Mouse (Mus musculus): ENCODE data around the gene A630023A22Rik. TPM values are rescaled to one million over a fixed set of nuclear protein-coding genes. Genes with fewer than 3 reads are reported as not detected.

A630023A22Rik gene
- polyA plus RNA-seq, 1 experiment from 2014 or later, result not detected

DNA sequence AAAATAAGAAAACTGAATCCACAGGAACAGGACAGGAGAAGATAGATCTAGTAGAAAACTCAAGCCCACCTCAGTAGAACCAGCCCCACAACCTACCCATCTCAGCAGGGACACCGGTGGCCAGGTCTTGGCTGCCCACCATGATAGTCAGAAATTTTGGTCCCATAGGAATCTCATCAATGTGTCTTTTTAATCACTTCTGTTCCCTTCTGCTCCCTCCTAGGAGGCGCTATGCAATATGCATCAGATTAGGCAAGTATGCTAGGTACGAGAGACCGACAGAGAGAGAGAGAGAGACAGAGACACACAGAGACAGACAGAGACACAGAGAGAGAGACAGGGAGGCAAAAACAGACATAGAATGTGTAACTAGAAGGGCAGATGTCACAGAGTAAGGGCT lies 19.1 kb upstream of the A630023A22Rik start:
- H3K9ac ChIP-seq (ENCODE audit: low read length), result no peak overlapping the region
- no peaks in the 10 kb centered on the region for H3K27me3 ChIP-seq (ENCODE audit: control insufficient read depth, insufficient read depth, low read length)
- no peak overlapping the region for H3K27ac ChIP-seq (replicated peaks in 1 of 2; ENCODE audit: control insufficient read depth in 1 of 2, insufficient read depth in 1 of 2, low read depth in 2 of 2, low read length in 2 of 2)
- H3K4me3 ChIP-seq (ENCODE audit: control insufficient read depth in 1 of 2, insufficient read depth in 1 of 2, low read depth in 1 of 2, low read length in 2 of 2), result no peak overlapping the region
- WGBS, result 87% methylated on average over 4 of the region's 4 CpGs
- H3K9me3 ChIP-seq (ENCODE audit: control insufficient read depth, low read length), result no peaks in the 10 kb centered on the region
- no peak for ATAC-seq (ENCODE audit: insufficient number of reproducible peaks, insufficient read depth, low FRiP score, low read depth)
- peaks cover 23% of the 10 kb centered on the region in 2 experiments for H3K4me1 ChIP-seq (ENCODE audit: control insufficient read depth in 2 of 2, insufficient read depth in 2 of 2, low read length in 2 of 2)
- no peaks in the 10 kb centered on the region for H3K36me3 ChIP-seq (ENCODE audit: control insufficient read depth, insufficient read depth, low read length)
- H3K4me2 ChIP-seq (ENCODE audit: low read length), result no peak overlapping the region

DNA sequence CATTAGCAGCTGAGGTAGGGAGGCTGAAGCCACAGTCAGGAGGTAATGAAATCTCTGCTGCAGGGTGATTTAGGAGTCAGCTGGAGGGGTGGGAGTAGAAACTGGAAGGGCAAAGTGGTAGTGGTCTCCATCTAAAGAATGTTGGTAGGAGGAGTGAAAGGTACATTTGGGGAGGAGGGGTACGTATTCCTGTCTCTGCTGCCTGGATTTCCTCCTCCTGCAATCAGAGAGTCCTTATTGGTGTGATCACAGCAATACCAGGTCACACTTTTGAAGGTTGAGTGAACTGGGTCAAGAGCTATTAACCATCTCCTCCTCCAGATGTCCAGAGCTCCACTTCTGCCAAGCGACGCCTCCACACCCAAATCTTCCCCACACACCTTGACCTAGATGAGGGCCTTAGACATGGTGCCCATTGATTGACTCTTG lies 18.4 kb upstream of the A630023A22Rik start:
- H3K27me3 ChIP-seq (ENCODE audit: control insufficient read depth, insufficient read depth, low read length), result no peaks in the 10 kb centered on the region
- ATAC-seq (ENCODE audit: insufficient number of reproducible peaks, insufficient read depth, low FRiP score, low read depth), result no peak
- WGBS, result 93% methylated on average over 3 of the region's 3 CpGs
- no peaks in the 10 kb centered on the region for H3K36me3 ChIP-seq (ENCODE audit: control insufficient read depth, insufficient read depth, low read length)
- H3K9ac ChIP-seq (ENCODE audit: low read length), result no peak overlapping the region
- no peak overlapping the region for H3K27ac ChIP-seq (replicated peaks in 1 of 2; ENCODE audit: control insufficient read depth in 1 of 2, insufficient read depth in 1 of 2, low read depth in 2 of 2, low read length in 2 of 2)
- no peak overlapping the region for H3K4me2 ChIP-seq (ENCODE audit: low read length)
- H3K4me1 ChIP-seq (ENCODE audit: control insufficient read depth in 2 of 2, insufficient read depth in 2 of 2, low read length in 2 of 2), result peaks cover 23% of the 10 kb centered on the region in 2 experiments
- H3K4me3 ChIP-seq (ENCODE audit: control insufficient read depth in 1 of 2, insufficient read depth in 1 of 2, low read depth in 1 of 2, low read length in 2 of 2), result no peak overlapping the region
- no peaks in the 10 kb centered on the region for H3K9me3 ChIP-seq (ENCODE audit: control insufficient read depth, low read length)

DNA sequence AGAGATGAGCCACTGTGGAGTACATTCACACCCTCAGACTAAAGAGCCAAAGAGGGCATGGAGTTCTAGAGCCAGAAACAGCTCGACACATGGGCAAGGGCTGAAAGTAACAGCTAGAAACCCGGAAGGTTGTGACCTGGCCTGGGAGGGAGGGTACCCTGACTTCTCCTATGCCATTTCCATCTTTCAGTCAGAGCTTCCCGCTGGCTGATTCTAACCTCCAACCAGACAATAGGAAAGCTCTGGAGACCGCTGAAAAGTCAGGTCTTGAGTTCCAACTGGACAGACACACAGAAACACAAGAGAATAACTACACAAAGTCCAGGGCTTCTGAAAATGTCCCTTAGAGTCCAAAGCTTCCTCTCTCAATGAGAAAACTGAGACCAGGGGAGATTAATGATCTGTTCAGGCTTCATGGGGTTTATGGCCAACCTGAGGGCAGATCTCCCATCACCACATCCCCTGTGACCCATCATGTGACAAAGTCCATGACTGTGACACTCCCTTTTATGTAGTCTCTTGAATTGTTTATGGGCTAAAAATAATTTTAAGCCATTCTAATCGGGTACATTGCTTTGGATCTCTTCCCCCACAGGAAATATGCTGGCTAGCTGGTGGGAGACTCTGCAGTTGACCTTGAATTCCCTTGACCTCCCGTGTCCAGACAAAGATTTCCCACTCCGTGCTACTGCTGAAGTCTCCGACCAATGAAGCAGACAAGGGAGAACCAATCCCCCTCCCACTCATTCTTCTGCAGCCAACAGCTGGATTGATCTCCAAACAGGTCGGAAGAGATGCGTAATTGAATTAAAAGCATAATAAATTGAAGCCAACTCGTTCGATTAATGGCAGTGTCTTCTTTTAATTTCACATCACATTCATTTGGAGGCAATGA lies 17.7 kb upstream of the A630023A22Rik start:
- no peaks in the 10 kb centered on the region for H3K9me3 ChIP-seq (ENCODE audit: control insufficient read depth, low read length)
- WGBS, result 60% methylated on average over 12 of the region's 12 CpGs
- no peak overlapping the region for H3K27ac ChIP-seq (replicated peaks in 1 of 2; ENCODE audit: control insufficient read depth in 1 of 2, insufficient read depth in 1 of 2, low read depth in 2 of 2, low read length in 2 of 2)
- H3K4me2 ChIP-seq (ENCODE audit: low read length), result no peak overlapping the region
- no peaks in the 10 kb centered on the region for H3K36me3 ChIP-seq (ENCODE audit: control insufficient read depth, insufficient read depth, low read length)
- no peaks in the 10 kb centered on the region for H3K27me3 ChIP-seq (ENCODE audit: control insufficient read depth, insufficient read depth, low read length)
- no peak for ATAC-seq (ENCODE audit: insufficient number of reproducible peaks, insufficient read depth, low FRiP score, low read depth)
- peaks cover 23% of the 10 kb centered on the region in 2 experiments for H3K4me1 ChIP-seq (ENCODE audit: control insufficient read depth in 2 of 2, insufficient read depth in 2 of 2, low read length in 2 of 2)
- no peak overlapping the region for H3K9ac ChIP-seq (ENCODE audit: low read length)
- no peak overlapping the region for H3K4me3 ChIP-seq (ENCODE audit: control insufficient read depth in 1 of 2, insufficient read depth in 1 of 2, low read depth in 1 of 2, low read length in 2 of 2)

DNA sequence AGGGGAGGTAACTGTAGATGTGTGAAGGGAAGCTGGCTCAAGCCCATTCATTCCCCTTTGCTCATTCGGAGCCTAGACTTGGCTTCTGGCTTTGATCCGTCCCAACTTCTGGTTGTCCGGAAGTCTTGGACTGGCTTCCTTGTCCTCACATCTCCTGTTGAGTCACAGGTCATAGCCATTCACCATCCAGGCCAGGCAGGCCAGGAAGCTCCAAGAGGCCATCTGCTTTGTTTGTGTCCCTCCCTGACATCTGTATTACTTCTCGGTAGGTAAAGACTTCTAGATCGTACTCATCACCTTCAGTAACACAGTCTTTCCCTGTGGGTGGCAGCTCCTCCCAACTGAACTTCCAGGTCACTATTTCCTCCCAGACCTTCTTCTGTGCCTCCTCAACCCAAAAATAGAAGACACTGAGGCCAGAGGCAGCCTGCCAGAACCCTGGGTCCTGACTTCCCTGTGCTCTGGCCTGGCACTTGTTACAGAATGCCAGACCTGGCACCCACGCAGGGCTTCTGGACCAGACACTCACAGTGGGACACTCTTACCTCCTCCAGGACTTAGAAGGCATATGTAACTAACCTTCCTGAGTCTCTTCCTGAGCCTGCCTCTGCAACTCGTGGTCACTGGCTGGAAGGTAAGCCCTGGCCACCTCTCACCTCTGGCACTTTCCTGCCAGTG lies 16.6 kb upstream of the A630023A22Rik start:
- Histone ChIP-seq H3K4me2 (ENCODE audit: low read length) (no peak overlapping the region), H3K36me3 (ENCODE audit: control insufficient read depth, insufficient read depth, low read length) (no peaks in the 10 kb centered on the region), H3K4me1 (ENCODE audit: control insufficient read depth in 2 of 2, insufficient read depth in 2 of 2, low read length in 2 of 2) (peaks cover 23% of the 10 kb centered on the region in 2 experiments), H3K27me3 (ENCODE audit: control insufficient read depth, insufficient read depth, low read length) (no peaks in the 10 kb centered on the region), H3K27ac (replicated peaks in 1 of 2; ENCODE audit: control insufficient read depth in 1 of 2, insufficient read depth in 1 of 2, low read depth in 2 of 2, low read length in 2 of 2) (0 out of 4 replicates have a peak overlapping the region, but pooled peaks of 1 of the 2 experiments have one; percentile 11), H3K4me3 (ENCODE audit: control insufficient read depth in 1 of 2, insufficient read depth in 1 of 2, low read depth in 1 of 2, low read length in 2 of 2) (no peak overlapping the region), H3K9ac (ENCODE audit: low read length) (no peak overlapping the region), H3K9me3 (ENCODE audit: control insufficient read depth, low read length) (no peaks in the 10 kb centered on the region)
- ATAC-seq (ENCODE audit: insufficient number of reproducible peaks, insufficient read depth, low FRiP score, low read depth), result no peak
- WGBS, result 62% methylated on average over 7 of the region's 7 CpGs

DNA sequence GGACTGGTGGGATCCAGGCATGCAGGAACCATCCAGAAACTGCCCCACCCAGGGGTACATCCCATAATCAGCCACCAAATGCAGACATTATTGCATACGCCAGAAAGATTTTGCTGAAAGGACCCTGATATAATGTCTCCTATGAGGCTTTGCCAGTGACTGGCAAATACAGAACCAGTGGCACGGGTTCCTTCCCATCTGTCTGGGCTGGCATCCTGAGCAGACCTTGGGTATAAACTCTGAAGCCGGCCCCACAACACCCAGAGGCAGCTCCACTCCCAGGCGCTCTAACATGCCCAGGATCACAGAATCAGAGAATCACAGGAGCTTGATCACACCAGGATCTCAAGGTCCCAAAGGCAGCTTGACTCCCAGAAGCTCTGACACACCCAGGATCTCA lies 11.8 kb upstream of the A630023A22Rik start:
- no peak overlapping the region for H3K27ac ChIP-seq (replicated peaks in 1 of 2; ENCODE audit: control insufficient read depth in 1 of 2, insufficient read depth in 1 of 2, low read depth in 2 of 2, low read length in 2 of 2)
- no peak overlapping the region for H3K4me2 ChIP-seq (ENCODE audit: low read length)
- H3K9me3 ChIP-seq (ENCODE audit: control insufficient read depth, low read length), result no peaks in the 10 kb centered on the region
- no peak overlapping the region for H3K4me3 ChIP-seq (ENCODE audit: control insufficient read depth in 1 of 2, insufficient read depth in 1 of 2, low read depth in 1 of 2, low read length in 2 of 2)
- H3K27me3 ChIP-seq (ENCODE audit: control insufficient read depth, insufficient read depth, low read length), result no peaks in the 10 kb centered on the region
- no peak overlapping the region for H3K9ac ChIP-seq (ENCODE audit: low read length)
- H3K4me1 ChIP-seq (ENCODE audit: control insufficient read depth in 2 of 2, insufficient read depth in 2 of 2, low read length in 2 of 2), result peaks cover 6 to 7% of the 10 kb centered on the region in 2 experiments
- H3K36me3 ChIP-seq (ENCODE audit: control insufficient read depth, insufficient read depth, low read length), result no peaks in the 10 kb centered on the region
- no peak for ATAC-seq (ENCODE audit: insufficient number of reproducible peaks, insufficient read depth, low FRiP score, low read depth)
- WGBS, result 75% methylated on average over 4 of the region's 4 CpGs

DNA sequence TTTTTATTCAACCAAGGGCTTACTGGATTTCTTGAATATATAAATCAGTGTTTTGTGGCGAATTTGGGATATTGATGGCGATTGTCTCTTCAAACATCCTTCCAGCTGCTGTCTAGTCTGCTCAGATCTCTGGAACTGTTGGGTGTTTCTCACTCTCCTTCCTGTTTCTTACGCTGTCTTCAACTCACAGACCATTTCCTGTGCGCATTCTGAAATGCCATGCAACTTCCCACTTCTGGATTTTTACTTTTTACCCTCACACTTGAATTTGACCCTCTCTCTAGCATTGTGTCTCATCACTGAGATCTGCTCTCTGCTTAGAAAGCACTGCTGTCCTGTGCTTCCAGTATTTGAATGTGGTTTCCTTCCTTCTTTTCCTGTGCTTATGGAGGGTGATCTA lies 5.0 kb upstream of the A630023A22Rik start:
- Histone ChIP-seq H3K4me3 (ENCODE audit: control insufficient read depth in 1 of 2, insufficient read depth in 1 of 2, low read depth in 1 of 2, low read length in 2 of 2) (no peak overlapping the region), H3K9ac (ENCODE audit: low read length) (no peak overlapping the region), H3K4me1 (ENCODE audit: control insufficient read depth in 2 of 2, insufficient read depth in 2 of 2, low read length in 2 of 2) (peaks cover 10 to 12% of the 10 kb centered on the region in 2 experiments; a peak in 3 of 4 replicates), H3K27ac (replicated peaks in 1 of 2; ENCODE audit: control insufficient read depth in 1 of 2, insufficient read depth in 1 of 2, low read depth in 2 of 2, low read length in 2 of 2) (no peak overlapping the region), H3K9me3 (ENCODE audit: control insufficient read depth, low read length) (no peaks in the 10 kb centered on the region), H3K27me3 (ENCODE audit: control insufficient read depth, insufficient read depth, low read length) (no peaks in the 10 kb centered on the region), H3K36me3 (ENCODE audit: control insufficient read depth, insufficient read depth, low read length) (no peaks in the 10 kb centered on the region), H3K4me2 (ENCODE audit: low read length) (no peak overlapping the region)
- 69% methylated on average over 4 of the region's 4 CpGs for WGBS
- ATAC-seq (ENCODE audit: insufficient number of reproducible peaks, insufficient read depth, low FRiP score, low read depth), result no peak

DNA sequence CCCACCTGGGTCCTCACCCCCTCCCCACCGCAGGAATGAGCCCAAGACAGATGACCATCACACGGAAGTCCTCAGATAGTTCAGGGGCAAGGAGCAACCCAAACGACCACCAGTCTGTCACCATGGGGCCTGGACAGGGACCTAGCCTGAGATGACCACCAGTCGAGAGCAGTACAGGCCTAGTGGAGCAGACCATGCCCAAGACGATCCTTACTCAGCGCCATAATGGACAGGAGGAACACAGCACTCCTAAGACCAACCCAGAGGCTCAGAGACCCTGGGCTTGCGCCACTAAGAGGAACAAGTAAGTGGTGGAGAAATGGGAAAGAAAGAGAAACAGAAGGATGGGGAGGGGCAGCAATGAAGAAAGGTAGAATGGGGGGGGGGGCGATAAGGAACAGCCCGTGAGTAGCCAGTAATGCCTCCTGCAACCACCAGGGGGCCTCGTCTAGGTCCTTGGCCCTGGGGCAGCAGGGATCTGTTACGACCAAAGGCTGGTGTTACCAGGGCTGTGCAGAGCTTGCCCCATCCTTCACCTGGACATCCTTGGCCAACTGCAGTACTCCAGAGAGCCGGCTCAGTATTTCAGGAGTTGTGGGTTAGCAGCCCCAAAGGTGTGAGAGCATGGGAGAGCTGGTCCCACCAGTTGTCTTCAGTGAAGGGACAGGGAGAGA lies 4.0 kb upstream of the A630023A22Rik start:
- Histone ChIP-seq H3K27ac (replicated peaks in 1 of 2; ENCODE audit: control insufficient read depth in 1 of 2, insufficient read depth in 1 of 2, low read depth in 2 of 2, low read length in 2 of 2) (no peak overlapping the region), H3K4me1 (ENCODE audit: control insufficient read depth in 2 of 2, insufficient read depth in 2 of 2, low read length in 2 of 2) (peaks cover 10 to 12% of the 10 kb centered on the region in 2 experiments; a peak in 3 of 4 replicates), H3K4me2 (ENCODE audit: low read length) (no peak overlapping the region), H3K9ac (ENCODE audit: low read length) (no peak overlapping the region), H3K36me3 (ENCODE audit: control insufficient read depth, insufficient read depth, low read length) (no peaks in the 10 kb centered on the region), H3K27me3 (ENCODE audit: control insufficient read depth, insufficient read depth, low read length) (no peaks in the 10 kb centered on the region), H3K4me3 (ENCODE audit: control insufficient read depth in 1 of 2, insufficient read depth in 1 of 2, low read depth in 1 of 2, low read length in 2 of 2) (no peak overlapping the region), H3K9me3 (ENCODE audit: control insufficient read depth, low read length) (no peaks in the 10 kb centered on the region)
- no peak for ATAC-seq (ENCODE audit: insufficient number of reproducible peaks, insufficient read depth, low FRiP score, low read depth)
- 58% methylated on average over 11 of the region's 12 CpGs for WGBS
